Mouse (Mus musculus): ENCODE data around the gene Ctr9. TPM values are rescaled to one million over a fixed set of nuclear protein-coding genes. Genes with fewer than 3 reads are reported as not detected.

Gene Ctr9
- polyA plus RNA-seq, 1 experiment: 3.9 TPM

- Histone ChIP-seq H3K27me3 (ENCODE audit: control insufficient read depth, insufficient read depth, low read length) (no peaks in the 10 kb centered on the region), H3K4me1 (ENCODE audit: control insufficient read depth, insufficient read depth, insufficient read length, low read length) (no peaks in the 10 kb centered on the region), H3K4me3 (ENCODE audit: low read depth, low read length) (no peak overlapping the region), H3K36me3 (ENCODE audit: control insufficient read depth, insufficient read depth, low read length) (peaks cover 47% of the 10 kb centered on the region), H3K27ac (ENCODE audit: insufficient read depth, low read depth, low read length) (no peak overlapping the region)
- 98% methylated on average over 3 of the region's 3 CpGs for WGBS
- TF ChIP-seq POLR2A (IDR thresholded peaks at IDR 0.05; ENCODE audit: low read depth, low read length) (no peak), CTCF (IDR thresholded peaks at IDR 0.05; ENCODE audit: extremely low read depth, insufficient read length, insufficient replicate concordance, low read depth, low read length) (no peak)
These were observed 39.4 kb downstream of the Ctr9 start for GRCm38 (mm10) chr7:111068181-111068580.

GRCm38 (mm10) chr7:111069439-111070166, 40.9 kb downstream of the Ctr9 start:
- Histone ChIP-seq H3K36me3 (ENCODE audit: control insufficient read depth, insufficient read depth, low read length) (peaks cover 57% of the 10 kb centered on the region), H3K27me3 (ENCODE audit: control insufficient read depth, insufficient read depth, low read length) (no peaks in the 10 kb centered on the region), H3K27ac (ENCODE audit: insufficient read depth, low read depth, low read length) (no peak overlapping the region), H3K4me3 (ENCODE audit: low read depth, low read length) (no peak overlapping the region), H3K4me1 (ENCODE audit: control insufficient read depth, insufficient read depth, insufficient read length, low read length) (no peaks in the 10 kb centered on the region)
- WGBS: 91% methylated on average over 7 of the region's 7 CpGs
- TF ChIP-seq POLR2A (IDR thresholded peaks at IDR 0.05; ENCODE audit: low read depth, low read length) (no peak), CTCF (IDR thresholded peaks at IDR 0.05; ENCODE audit: extremely low read depth, insufficient read length, insufficient replicate concordance, low read depth, low read length) (no peak)

DNA sequence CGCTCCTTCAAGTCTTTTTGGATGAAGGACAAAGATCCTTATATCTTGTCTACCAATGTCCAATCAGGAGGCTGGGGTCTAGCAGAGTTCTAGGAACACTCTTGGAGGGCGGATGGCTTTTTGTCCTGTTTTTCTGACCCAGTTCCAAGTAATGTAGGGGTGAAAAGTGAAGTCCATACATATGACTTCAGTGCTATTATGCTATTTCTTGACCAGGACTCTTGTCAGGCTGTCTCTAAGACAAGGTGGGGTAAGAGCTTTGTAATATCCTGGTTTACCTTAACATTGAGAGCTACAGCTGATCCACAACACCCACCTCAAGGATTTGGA, 41.4 kb downstream of the Ctr9 start:
- Histone ChIP-seq H3K4me1 (ENCODE audit: control insufficient read depth, insufficient read depth, insufficient read length, low read length) (no peaks in the 10 kb centered on the region), H3K4me3 (ENCODE audit: low read depth, low read length) (no peak overlapping the region), H3K27ac (ENCODE audit: insufficient read depth, low read depth, low read length) (no peak overlapping the region), H3K36me3 (ENCODE audit: control insufficient read depth, insufficient read depth, low read length) (peaks cover 62% of the 10 kb centered on the region), H3K27me3 (ENCODE audit: control insufficient read depth, insufficient read depth, low read length) (no peaks in the 10 kb centered on the region)
- no peak for TF ChIP-seq POLR2A (IDR thresholded peaks at IDR 0.05; ENCODE audit: low read depth, low read length)
- TF ChIP-seq CTCF (IDR thresholded peaks at IDR 0.05; ENCODE audit: extremely low read depth, insufficient read length, insufficient replicate concordance, low read depth, low read length): no peak
- 93% methylated on average over 2 of the region's 2 CpGs for WGBS

DNA sequence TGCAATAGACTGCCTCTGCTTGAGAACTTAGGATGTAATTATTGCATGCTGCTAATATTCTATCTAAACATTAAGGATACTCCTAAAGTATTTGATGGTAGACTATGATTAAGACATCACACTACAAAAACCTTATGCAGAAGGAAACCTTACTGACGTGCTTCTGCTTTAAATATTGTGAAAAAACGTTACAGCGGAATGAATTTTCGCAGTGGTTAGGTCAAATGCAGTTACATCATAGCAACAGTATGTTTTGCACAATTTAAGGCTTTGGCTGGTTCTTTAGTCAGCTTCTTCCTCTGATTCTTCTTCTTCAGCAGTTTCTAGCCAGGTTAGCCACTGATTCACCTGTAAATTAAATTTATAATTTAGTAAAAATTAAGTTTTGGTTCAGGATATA, 43.7 kb downstream of the Ctr9 start:
- TF ChIP-seq POLR2A (IDR thresholded peaks at IDR 0.05; ENCODE audit: low read depth, low read length) (no peak), CTCF (IDR thresholded peaks at IDR 0.05; ENCODE audit: extremely low read depth, insufficient read length, insufficient replicate concordance, low read depth, low read length) (no peak)
- no peak overlapping the region for H3K4me3 ChIP-seq (ENCODE audit: low read depth, low read length)
- peaks cover 81% of the 10 kb centered on the region for H3K36me3 ChIP-seq (ENCODE audit: control insufficient read depth, insufficient read depth, low read length)
- H3K27ac ChIP-seq (ENCODE audit: insufficient read depth, low read depth, low read length): no peak overlapping the region
- no peaks in the 10 kb centered on the region for H3K27me3 ChIP-seq (ENCODE audit: control insufficient read depth, insufficient read depth, low read length)
- no peaks in the 10 kb centered on the region for H3K4me1 ChIP-seq (ENCODE audit: control insufficient read depth, insufficient read depth, insufficient read length, low read length)
- WGBS: 91% methylated on average over 4 of the region's 4 CpGs

- Histone ChIP-seq H3K4me3 (ENCODE audit: low read depth, low read length) (no peak overlapping the region), H3K4me1 (ENCODE audit: control insufficient read depth, insufficient read depth, insufficient read length, low read length) (no peaks in the 10 kb centered on the region), H3K27me3 (ENCODE audit: control insufficient read depth, insufficient read depth, low read length) (no peaks in the 10 kb centered on the region), H3K27ac (ENCODE audit: insufficient read depth, low read depth, low read length) (no peak overlapping the region), H3K36me3 (ENCODE audit: control insufficient read depth, insufficient read depth, low read length) (peaks cover 81% of the 10 kb centered on the region)
- WGBS: 89% methylated on average over 4 of the region's 4 CpGs
- TF ChIP-seq POLR2A (IDR thresholded peaks at IDR 0.05; ENCODE audit: low read depth, low read length): no peak
- TF ChIP-seq CTCF (IDR thresholded peaks at IDR 0.05; ENCODE audit: extremely low read depth, insufficient read length, insufficient replicate concordance, low read depth, low read length): no peak
These were observed 46.5 kb downstream of the Ctr9 start for GRCm38 (mm10) chr7:111075288-111075687.

GRCm38 (mm10) chr7:111078271-111078670, 49.5 kb downstream of the Ctr9 start:
- no peaks in the 10 kb centered on the region for H3K27me3 ChIP-seq (ENCODE audit: control insufficient read depth, insufficient read depth, low read length)
- WGBS: 90% methylated on average over 4 of the region's 4 CpGs

DNA sequence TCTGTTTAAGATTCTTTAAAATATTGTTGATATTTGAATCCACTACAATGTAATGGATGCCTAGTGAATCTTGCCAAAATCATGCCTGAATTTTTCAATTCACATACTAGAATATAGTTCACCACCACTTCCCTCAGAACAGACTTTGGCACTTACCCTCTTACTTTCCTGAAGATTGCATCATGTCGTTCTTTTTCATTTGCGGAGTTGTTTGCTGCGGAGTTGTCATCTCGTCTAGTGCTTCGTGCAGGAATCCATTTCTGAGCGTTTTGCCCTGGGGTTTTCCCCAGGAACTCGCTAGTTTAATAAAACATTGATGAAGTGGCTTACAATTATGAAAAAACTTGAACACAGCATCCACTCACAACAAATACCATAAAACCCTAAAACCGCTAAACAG, 51.3 kb downstream of the Ctr9 start:
- Histone ChIP-seq H3K4me1 (ENCODE audit: control insufficient read depth, insufficient read depth, insufficient read length, low read length) (no peaks in the 10 kb centered on the region; the same call in 1 of the 2 replicates), H3K27ac (ENCODE audit: insufficient read depth, low read depth, low read length) (no peak overlapping the region), H3K4me3 (ENCODE audit: low read depth, low read length) (no peak overlapping the region), H3K27me3 (ENCODE audit: control insufficient read depth, insufficient read depth, low read length) (no peaks in the 10 kb centered on the region), H3K36me3 (ENCODE audit: control insufficient read depth, insufficient read depth, low read length) (peaks cover 55% of the 10 kb centered on the region)
- TF ChIP-seq POLR2A (IDR thresholded peaks at IDR 0.05; ENCODE audit: low read depth, low read length) (no peak), CTCF (IDR thresholded peaks at IDR 0.05; ENCODE audit: extremely low read depth, insufficient read length, insufficient replicate concordance, low read depth, low read length) (no peak)
- 53% methylated on average over 8 of the region's 8 CpGs for WGBS

More at GRCm38 (mm10) chr7:111078271-111078670, 49.5 kb downstream of the Ctr9 start:
- no peaks in the 10 kb centered on the region; the same call in 1 of the 2 replicates for H3K4me1 ChIP-seq (ENCODE audit: control insufficient read depth, insufficient read depth, insufficient read length, low read length)
- no peak for TF ChIP-seq CTCF (IDR thresholded peaks at IDR 0.05; ENCODE audit: extremely low read depth, insufficient read length, insufficient replicate concordance, low read depth, low read length)
- no peak for TF ChIP-seq POLR2A (IDR thresholded peaks at IDR 0.05; ENCODE audit: low read depth, low read length)
- H3K36me3 ChIP-seq (ENCODE audit: control insufficient read depth, insufficient read depth, low read length): peaks cover 69% of the 10 kb centered on the region
- no peak overlapping the region for H3K27ac ChIP-seq (ENCODE audit: insufficient read depth, low read depth, low read length)
- no peak overlapping the region for H3K4me3 ChIP-seq (ENCODE audit: low read depth, low read length)

Data from small intestine, adult 2 months (tissue).